Mouse (Mus musculus): ENCODE results near the gene H2afv. TPM values are rescaled to one million over a fixed set of nuclear protein-coding genes. Genes with fewer than 3 reads are reported as not detected.

The H2afv gene
- polyA plus RNA-seq, 1 experiment from 2014 or later, result 552 TPM

DNA sequence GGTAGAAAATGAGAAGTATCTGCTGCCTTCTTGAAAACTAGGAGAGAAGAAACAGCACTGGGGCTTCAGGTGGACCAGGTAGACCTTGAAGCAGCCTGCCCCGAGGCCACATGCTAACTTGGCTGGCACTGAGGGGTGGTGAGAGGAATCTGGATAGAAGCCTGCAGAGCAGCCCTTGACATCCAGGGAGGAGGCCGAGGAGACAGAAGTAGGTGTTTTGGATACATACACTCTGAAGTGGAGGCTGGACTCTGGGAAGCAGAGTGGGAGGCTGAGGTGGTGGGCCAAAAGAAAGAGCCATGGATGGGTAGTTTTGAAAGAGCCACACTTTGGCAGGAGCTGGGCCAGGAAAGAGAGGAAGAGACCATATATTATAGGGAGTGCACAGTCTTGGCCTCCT lies 35.0 kb upstream of the H2afv start:
- no peaks in the 10 kb centered on the region for H3K9me3 ChIP-seq (replicated peaks)
- no peak for ATAC-seq (replicated peaks; ENCODE audit: low FRiP score)
- H3K36me3 ChIP-seq, result no peaks in the 10 kb centered on the region
- no peak overlapping the region for H3K27ac ChIP-seq
- no peak overlapping the region for H3K9ac ChIP-seq
- 85% methylated on average over 2 of the region's 2 CpGs for WGBS
- H3K4me1 ChIP-seq, result peaks cover 2% of the 10 kb centered on the region
- H3K4me2 ChIP-seq, result no peak overlapping the region
- no peak overlapping the region for H3K4me3 ChIP-seq (replicated peaks)
- no peaks in the 10 kb centered on the region for H3K27me3 ChIP-seq

DNA sequence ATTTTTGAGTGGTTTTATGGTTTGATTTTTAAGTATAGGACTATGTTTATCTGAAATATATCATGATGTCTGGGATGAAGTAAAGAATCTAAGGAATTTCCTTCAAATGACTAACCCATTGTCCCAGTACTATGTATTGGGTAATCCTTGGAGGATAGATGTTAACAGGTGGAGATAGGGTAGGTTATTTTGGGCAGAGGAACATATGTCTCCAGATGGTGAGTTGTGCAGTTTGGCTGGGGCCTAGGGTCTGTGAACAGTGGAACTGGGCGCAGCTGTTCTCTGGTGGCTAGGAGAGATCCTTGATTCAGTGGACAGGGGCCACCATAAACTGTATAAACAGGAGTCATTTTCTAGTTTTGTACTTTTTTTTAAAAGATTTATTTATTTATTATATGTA lies 33.1 kb upstream of the H2afv start:
- 97% methylated on average over 1 of the region's 1 CpGs for whole genome bisulfite sequencing
- Histone ChIP-seq H3K9ac (no peak overlapping the region), H3K4me1 (peaks cover 17% of the 10 kb centered on the region), H3K4me2 (no peak overlapping the region), H3K27me3 (no peaks in the 10 kb centered on the region), H3K9me3 (replicated peaks) (no peaks in the 10 kb centered on the region), H3K27ac (no peak overlapping the region), H3K4me3 (replicated peaks) (no peak overlapping the region), H3K36me3 (0 out of 2 replicates have a peak, but pooled peaks cover 4% of the 10 kb centered on the region)
- no peak for ATAC-seq (replicated peaks; ENCODE audit: low FRiP score)

DNA sequence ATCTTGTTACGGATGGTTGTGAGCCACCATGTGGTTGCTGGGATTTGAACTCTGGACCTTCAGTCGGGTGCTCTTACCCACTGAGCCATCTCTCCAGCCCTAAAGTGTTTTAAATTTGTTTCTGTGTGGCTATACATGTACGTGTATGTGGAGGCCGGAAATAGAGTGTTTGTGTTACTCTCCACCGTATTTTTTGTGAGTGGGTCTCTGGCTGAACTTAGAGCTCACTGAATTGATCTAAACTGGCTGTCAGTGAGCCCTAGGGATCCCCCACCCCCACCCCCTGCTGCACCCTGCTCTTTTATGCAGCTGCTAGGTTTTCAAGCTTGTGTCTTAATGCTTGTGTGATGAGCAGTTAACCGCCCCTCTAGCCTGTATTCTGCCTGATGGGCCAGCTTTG lies 32.6 kb upstream of the H2afv start:
- H3K36me3 ChIP-seq, result 0 out of 2 replicates have a peak, but pooled peaks cover 4% of the 10 kb centered on the region

DNA sequence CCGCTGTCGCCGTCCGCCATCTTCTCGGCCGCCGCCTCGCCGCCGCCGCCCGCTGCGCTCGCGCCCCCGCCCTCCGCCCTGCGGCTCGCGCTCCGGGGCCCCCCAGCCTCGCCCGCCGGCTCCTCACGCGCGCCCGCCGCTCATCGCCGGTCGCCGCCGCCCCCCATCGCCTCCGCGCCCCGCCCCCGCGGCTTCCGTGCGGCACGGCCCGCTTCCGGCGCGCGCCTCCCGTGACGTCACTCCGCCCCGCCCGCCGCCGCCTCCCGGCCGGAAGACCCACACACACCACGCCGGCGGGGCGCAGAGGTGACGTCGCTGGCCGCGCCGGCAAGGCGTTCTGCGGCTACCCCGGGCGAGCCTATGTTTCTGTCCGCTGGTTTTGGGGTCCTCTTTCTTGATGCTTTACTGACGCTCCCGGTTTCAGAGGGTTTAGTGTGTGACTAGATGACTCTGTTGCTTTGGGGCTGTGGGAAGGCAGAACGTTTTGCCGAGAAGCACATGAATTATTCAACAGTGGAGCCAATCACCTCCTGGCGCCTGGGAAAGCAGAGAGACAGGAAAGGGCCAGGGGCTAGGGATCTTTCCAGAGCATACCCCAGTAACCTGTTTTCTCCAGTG lies 31.7 kb upstream of the H2afv start, which contains the start of gene Purb:
Gene Purb, minus strand, starts transcription at position 51 of the 618 bp plus-strand sequence.
- Histone ChIP-seq H3K27me3 (no peaks in the 10 kb centered on the region), H3K4me1 (peaks cover 28% of the 10 kb centered on the region), H3K9ac (peak within 1 kb of the TSS; percentile 92), H3K4me2 (peak within 1 kb of the TSS; percentile 77), H3K9me3 (replicated peaks) (no peaks in the 10 kb centered on the region), H3K4me3 (replicated peaks) (peak within 1 kb of the TSS; percentile 77), H3K36me3 (0 out of 2 replicates have a peak, but pooled peaks cover 8% of the 10 kb centered on the region), H3K27ac (peak within 1 kb of the TSS; percentile 98)
- WGBS, result under 1% methylated on average over 49 of the region's 76 CpGs
- peak; percentile 95 for ATAC-seq (replicated peaks; ENCODE audit: low FRiP score)

More for the DNA sequence above, 32.6 kb upstream of the H2afv start:
- ATAC-seq (replicated peaks; ENCODE audit: low FRiP score), result no peak
- WGBS, result 66% methylated on average over 6 of the region's 6 CpGs
- H3K27me3 ChIP-seq, result no peaks in the 10 kb centered on the region
- no peak overlapping the region for H3K9ac ChIP-seq
- no peak overlapping the region for H3K27ac ChIP-seq
- no peak overlapping the region for H3K4me2 ChIP-seq
- H3K9me3 ChIP-seq (replicated peaks), result no peaks in the 10 kb centered on the region
- peaks cover 20% of the 10 kb centered on the region for H3K4me1 ChIP-seq
- H3K4me3 ChIP-seq (replicated peaks), result no peak overlapping the region

DNA sequence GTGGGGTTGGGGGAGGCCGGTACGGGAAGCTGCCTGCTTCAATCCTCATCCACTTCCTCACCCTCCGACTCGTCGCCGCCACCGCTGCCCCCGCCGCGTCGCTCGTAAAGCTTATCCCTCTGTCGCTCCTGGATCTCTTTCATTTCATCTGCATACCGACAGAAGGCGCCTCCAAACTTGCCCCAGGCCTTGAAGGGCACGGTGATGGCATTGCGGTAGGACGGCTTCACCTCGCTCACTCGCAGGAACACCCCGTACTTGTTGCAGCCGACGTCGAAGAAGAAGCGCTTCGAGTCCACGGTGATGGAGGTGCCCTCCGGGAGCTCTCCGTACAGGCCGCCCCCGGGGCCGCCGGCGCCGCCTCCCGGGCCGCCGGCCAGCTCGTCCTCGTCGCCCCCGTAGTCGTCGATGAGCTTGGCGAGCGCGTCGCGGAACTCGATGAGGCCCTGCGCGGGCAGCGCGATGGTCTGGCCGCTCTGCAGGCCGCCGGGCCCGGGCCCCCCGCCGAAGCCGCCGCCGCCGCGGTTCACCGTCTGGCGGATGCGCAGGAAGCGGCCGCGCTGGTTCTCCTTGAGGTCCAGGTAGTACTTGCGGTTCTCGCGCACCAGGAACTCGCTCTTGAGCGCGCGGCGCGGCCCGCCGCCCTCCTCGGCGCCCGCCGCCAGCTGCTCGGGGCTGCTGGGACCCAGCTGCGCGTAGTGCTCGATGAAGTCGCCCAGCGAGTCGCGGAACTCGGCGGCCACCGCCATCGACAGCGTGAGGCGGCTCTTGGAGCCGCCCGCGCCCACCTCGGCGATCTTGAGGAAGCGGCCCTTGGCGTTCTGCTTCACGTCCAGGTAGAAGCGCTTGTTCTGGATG lies 30.9 kb upstream of the H2afv start:
- Histone ChIP-seq H3K27me3 (no peaks in the 10 kb centered on the region), H3K4me2 (peak overlapping the region; percentile 77), H3K36me3 (0 out of 2 replicates have a peak, but pooled peaks cover 13% of the 10 kb centered on the region), H3K27ac (peak overlapping the region; percentile 98), H3K9ac (peak overlapping the region; percentile 92), H3K9me3 (replicated peaks) (no peaks in the 10 kb centered on the region), H3K4me1 (peaks cover 37% of the 10 kb centered on the region), H3K4me3 (replicated peaks) (peak overlapping the region; percentile 77)
- under 1% methylated on average over 108 of the region's 109 CpGs for WGBS
- ATAC-seq (replicated peaks; ENCODE audit: low FRiP score), result peak; percentile 61

DNA sequence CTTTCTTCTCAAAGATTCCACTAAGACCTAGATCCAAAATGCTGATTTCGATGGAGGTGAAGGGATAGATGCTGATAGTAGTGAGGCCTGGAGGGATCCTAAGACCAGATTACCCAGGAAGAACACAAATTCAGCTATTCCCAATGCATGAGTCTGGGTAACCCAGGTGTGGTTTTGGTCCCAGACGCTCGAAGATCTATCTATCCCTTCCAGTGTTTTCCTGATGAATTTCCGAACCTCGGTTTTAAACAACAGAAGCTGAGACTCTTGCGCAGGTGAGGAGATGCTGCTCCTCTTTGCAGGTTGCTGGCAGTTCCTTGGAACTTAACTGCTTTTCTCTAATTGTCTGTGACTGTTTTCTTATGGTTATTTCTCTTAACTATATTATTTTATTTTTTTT lies 30.1 kb upstream of the H2afv start:
- peak overlapping the region; percentile 98 for H3K27ac ChIP-seq
- ATAC-seq (replicated peaks; ENCODE audit: low FRiP score), result no peak
- 27% methylated on average over 6 of the region's 6 CpGs for WGBS

DNA sequence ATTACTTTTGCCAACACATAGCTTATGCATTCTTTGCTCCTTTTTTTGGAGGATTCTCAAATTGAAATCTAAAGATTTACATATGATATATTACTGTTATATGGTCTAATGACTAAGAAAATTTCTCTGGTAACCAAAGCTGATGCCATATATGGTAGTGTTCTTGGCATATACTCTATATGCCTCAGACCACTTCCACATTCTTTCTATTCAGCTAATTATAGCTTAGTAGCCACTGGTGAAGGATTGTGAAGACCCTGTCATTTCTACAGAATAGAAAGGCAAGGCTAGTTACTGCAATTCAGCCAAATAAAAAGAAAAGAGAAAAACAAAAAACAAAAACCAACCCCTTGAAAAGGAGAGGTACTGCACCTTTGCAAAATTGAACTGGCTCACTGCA lies 27.8 kb upstream of the H2afv start:
- Histone ChIP-seq H3K9ac (peak overlapping the region; percentile 39), H3K4me3 (replicated peaks) (peak overlapping the region; percentile 41), H3K27ac (peak overlapping the region; percentile 62), H3K4me1 (peaks cover 46% of the 10 kb centered on the region), H3K27me3 (no peaks in the 10 kb centered on the region), H3K36me3 (peaks cover 23% of the 10 kb centered on the region), H3K9me3 (replicated peaks) (no peaks in the 10 kb centered on the region), H3K4me2 (peak overlapping the region; percentile 77)
- ATAC-seq (replicated peaks; ENCODE audit: low FRiP score), result no peak

More for the DNA sequence above, 30.1 kb upstream of the H2afv start:
- peaks cover 16% of the 10 kb centered on the region; the same call in 1 of the 2 replicates for H3K36me3 ChIP-seq
- H3K4me3 ChIP-seq (replicated peaks), result peak overlapping the region; percentile 77
- H3K27me3 ChIP-seq, result no peaks in the 10 kb centered on the region
- peaks cover 40% of the 10 kb centered on the region for H3K4me1 ChIP-seq
- peak overlapping the region; percentile 92 for H3K9ac ChIP-seq
- H3K4me2 ChIP-seq, result peak overlapping the region; percentile 77
- H3K9me3 ChIP-seq (replicated peaks), result no peaks in the 10 kb centered on the region

DNA sequence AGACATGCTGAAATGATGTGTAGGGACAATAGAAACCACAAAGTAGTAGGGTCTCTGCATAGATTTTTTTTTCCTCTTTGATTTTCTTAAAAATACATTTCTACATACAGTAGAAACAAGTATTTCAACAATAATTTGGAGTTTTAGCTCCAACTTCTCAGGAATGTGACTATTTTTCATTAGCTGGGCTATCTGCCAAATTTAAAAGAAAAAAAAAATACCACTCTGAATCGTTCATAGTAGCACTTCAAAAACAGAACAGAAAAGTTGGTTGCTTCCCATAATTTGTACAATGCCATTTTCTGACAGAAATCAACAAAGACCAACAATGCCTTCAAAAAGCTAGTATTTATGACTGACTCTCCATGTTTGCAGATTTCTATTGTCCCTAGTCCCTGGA lies 27.2 kb upstream of the H2afv start:
- H3K27me3 ChIP-seq, result no peaks in the 10 kb centered on the region
- ATAC-seq (replicated peaks; ENCODE audit: low FRiP score), result no peak
- peaks cover 29% of the 10 kb centered on the region for H3K36me3 ChIP-seq
- peak overlapping the region; percentile 38; the same call in 1 of the 2 replicates for H3K27ac ChIP-seq
- H3K9ac ChIP-seq, result peak overlapping the region; percentile 1; the same call in 1 of the 2 replicates
- peaks cover 46% of the 10 kb centered on the region for H3K4me1 ChIP-seq
- H3K9me3 ChIP-seq (replicated peaks), result no peaks in the 10 kb centered on the region
- 24% methylated on average over 1 of the region's 1 CpGs for WGBS
- H3K4me2 ChIP-seq, result peak overlapping the region; percentile 77
- peak overlapping the region; percentile 41 for H3K4me3 ChIP-seq (replicated peaks)

DNA sequence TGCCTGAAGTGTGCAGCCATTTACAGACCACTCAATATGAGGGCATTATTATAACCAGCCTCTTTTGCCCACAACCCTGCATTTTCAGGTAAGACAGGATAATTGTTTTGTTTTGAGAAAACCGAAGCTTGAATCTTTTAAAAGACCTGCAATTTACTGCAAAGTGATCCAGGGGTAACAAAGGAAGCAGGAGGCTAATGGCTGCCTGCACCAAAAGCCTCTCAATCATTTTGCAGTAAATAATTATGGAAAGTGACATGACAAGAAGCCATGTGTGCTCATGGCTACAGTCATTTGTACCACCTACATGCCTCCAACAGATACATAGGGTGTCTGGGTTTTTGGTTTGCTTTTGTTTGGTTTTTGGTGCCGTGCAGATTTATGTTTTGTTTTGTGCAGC lies 26.8 kb upstream of the H2afv start:
- 0 out of 2 replicates have a peak overlapping the region, but pooled peaks have one; percentile 22 for H3K27ac ChIP-seq
- H3K27me3 ChIP-seq, result no peaks in the 10 kb centered on the region

DNA sequence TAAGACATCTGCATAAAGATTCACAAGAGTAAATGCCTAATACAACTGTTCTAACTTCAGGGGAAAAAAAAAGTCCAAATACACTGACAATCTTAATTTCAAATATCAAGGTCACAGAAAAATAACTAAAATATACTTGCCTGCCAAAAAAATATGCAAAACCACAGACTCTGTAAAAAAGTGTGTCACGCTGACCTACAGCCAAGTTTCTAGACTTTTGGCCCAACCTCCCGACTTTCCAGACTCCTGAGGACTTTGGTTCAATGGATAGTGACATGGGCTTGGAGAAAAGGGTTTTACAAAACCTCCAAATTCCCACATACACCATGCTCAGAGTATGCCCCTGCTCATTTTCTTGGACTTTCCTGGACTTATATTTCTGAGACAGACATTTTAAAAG lies 24.3 kb upstream of the H2afv start:
- no peak overlapping the region for H3K27ac ChIP-seq
- peaks cover 37% of the 10 kb centered on the region for H3K4me1 ChIP-seq
- no peak overlapping the region for H3K9ac ChIP-seq
- ATAC-seq (replicated peaks; ENCODE audit: low FRiP score), result no peak
- WGBS, result 87% methylated on average over 2 of the region's 2 CpGs
- no peaks in the 10 kb centered on the region for H3K27me3 ChIP-seq
- H3K4me2 ChIP-seq, result no peak overlapping the region
- no peak overlapping the region for H3K4me3 ChIP-seq (replicated peaks)
- peaks cover 41% of the 10 kb centered on the region for H3K36me3 ChIP-seq
- H3K9me3 ChIP-seq (replicated peaks), result no peaks in the 10 kb centered on the region

More for the DNA sequence above, 26.8 kb upstream of the H2afv start:
- 47% methylated on average over 2 of the region's 2 CpGs for WGBS
- Histone ChIP-seq H3K9ac (0 out of 2 replicates have a peak overlapping the region, but pooled peaks have one; percentile 14), H3K9me3 (replicated peaks) (no peaks in the 10 kb centered on the region), H3K4me2 (peak overlapping the region; percentile 77), H3K4me3 (replicated peaks) (peak overlapping the region; percentile 41), H3K36me3 (peaks cover 33% of the 10 kb centered on the region), H3K4me1 (peaks cover 46% of the 10 kb centered on the region)
- no peak for ATAC-seq (replicated peaks; ENCODE audit: low FRiP score)

DNA sequence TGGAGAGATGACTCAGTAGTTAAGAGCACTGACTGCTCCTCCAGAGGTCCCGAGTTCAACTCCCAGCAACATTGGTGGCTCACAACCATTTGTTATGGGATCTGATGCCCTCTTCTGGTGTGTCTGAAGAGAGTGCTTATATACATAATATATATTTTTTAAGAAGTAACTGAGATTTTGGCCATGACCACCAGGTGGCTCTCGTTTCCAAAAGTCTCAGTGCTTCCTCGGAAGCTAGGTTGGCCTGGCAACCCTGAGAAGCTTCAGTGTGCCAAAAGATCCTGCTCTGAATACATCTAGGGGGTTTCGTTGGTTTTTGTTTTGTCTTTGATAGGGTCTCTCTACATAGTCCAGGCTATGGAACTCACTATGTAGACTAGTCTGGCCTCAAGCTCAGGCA lies 20.9 kb upstream of the H2afv start:
- WGBS, result 36% methylated on average over 4 of the region's 4 CpGs
- no peak overlapping the region for H3K27ac ChIP-seq
- ATAC-seq (replicated peaks; ENCODE audit: low FRiP score), result peak; percentile 52; the same call in 1 of the 2 replicates

More for the DNA sequence above, 20.9 kb upstream of the H2afv start:
- peaks cover 33% of the 10 kb centered on the region for H3K36me3 ChIP-seq
- no peak overlapping the region for H3K4me2 ChIP-seq
- H3K4me3 ChIP-seq (replicated peaks), result no peak overlapping the region
- peaks cover 9% of the 10 kb centered on the region for H3K4me1 ChIP-seq
- H3K27me3 ChIP-seq, result no peaks in the 10 kb centered on the region
- H3K9ac ChIP-seq, result no peak overlapping the region
- no peaks in the 10 kb centered on the region for H3K9me3 ChIP-seq (replicated peaks)
